Mouse (Mus musculus) myocyte (in vitro differentiated cells): ENCODE data around the gene Gm7029. TPM values are rescaled to one million over a fixed set of nuclear protein-coding genes. Genes with fewer than 3 reads are reported as not detected.
"Not testable (repeated sequence)": the region's sequence is repeated elsewhere in the genome, so short reads cannot be mapped to it uniquely, and the experiment has no call there.

Experiments used
- H3K27me3 ChIP-seq: one replicate; pipeline ENCODE4 v1.6.1; 2011; ENCODE audit not compliant: control insufficient read depth, insufficient read depth, insufficient read length
- H3K36me3 ChIP-seq: one replicate; pipeline ENCODE4 v1.6.1; 2011; ENCODE audit not compliant: control insufficient read depth, insufficient read depth
- H3K4me2 ChIP-seq: one replicate; pipeline ENCODE4 v1.6.1; 2011; ENCODE audit warnings: low read depth, control low read depth
- H3K4me3 ChIP-seq: one replicate; pipeline ENCODE4 v1.5.1; 2011; ENCODE audit warnings: mild to moderate bottlenecking, control low read depth, moderate library complexity
- H3K79me2 ChIP-seq: one replicate; pipeline ENCODE4 v1.6.1; 2011; ENCODE audit not compliant: control insufficient read depth, insufficient read depth
- H3ac ChIP-seq: one replicate; pipeline ENCODE4 v1.6.1; 2011; ENCODE audit not compliant: control insufficient read depth, insufficient read length
- CEBPB ChIP-seq: IDR thresholded peaks from 2 replicates; pipeline ENCODE4 v1.6.1; 2011; ENCODE audit warnings: mild to moderate bottlenecking, moderate library complexity; ENCODE audit not compliant: poor library complexity, insufficient read depth, severe bottlenecking
- E2F4 ChIP-seq: IDR thresholded peaks from one replicate; pipeline ENCODE4 v1.6.1; 2011; ENCODE audit warnings: mild to moderate bottlenecking, control low read depth, moderate library complexity; ENCODE audit not compliant: insufficient read depth
- MAX ChIP-seq: IDR thresholded peaks from one replicate; pipeline ENCODE4 v1.6.1; 2011; ENCODE audit warnings: low read depth, mild to moderate bottlenecking, control low read depth
- MYOD1 ChIP-seq, 3 experiments: IDR thresholded peaks; one replicate each; pipeline ENCODE4 v1.6.1; 2011; ENCODE audit warnings: control low read depth in 2 of 3, low read depth in 2 of 3, mild to moderate bottlenecking in 2 of 3, moderate library complexity in 1 of 3; ENCODE audit not compliant: insufficient read length in 2 of 3, control insufficient read depth in 1 of 3
- MYOG ChIP-seq, 3 experiments: IDR thresholded peaks; one replicate each; pipeline ENCODE4 v1.6.1; 2011; ENCODE audit warnings: control low read depth in 2 of 3, low read depth in 2 of 3, mild to moderate bottlenecking in 2 of 3; ENCODE audit not compliant: insufficient read length in 2 of 3, control insufficient read depth in 1 of 3, insufficient read depth in 1 of 3
- POLR2A ChIP-seq: IDR thresholded peaks from one replicate; pipeline ENCODE4 v1.6.1; 2011; ENCODE audit warnings: low read depth, mild to moderate bottlenecking, control low read depth, moderate library complexity; ENCODE audit not compliant: insufficient read length
- POLR2AphosphoS2 ChIP-seq: IDR thresholded peaks from one replicate; pipeline ENCODE4 v1.6.1; 2011; ENCODE audit warnings: low read depth, control low read depth; ENCODE audit not compliant: insufficient read length
- REST ChIP-seq: IDR thresholded peaks from one replicate; pipeline ENCODE4 v1.6.1; 2011; ENCODE audit warnings: mild to moderate bottlenecking, control low read depth, moderate library complexity; ENCODE audit not compliant: insufficient read depth, insufficient read length
- SRF ChIP-seq: IDR thresholded peaks from one replicate; pipeline ENCODE4 v1.6.1; 2011; ENCODE audit warnings: low read depth; ENCODE audit not compliant: control insufficient read depth, insufficient read length
- TCF12 ChIP-seq: IDR thresholded peaks from one replicate; pipeline ENCODE4 v1.6.1; 2011; ENCODE audit warnings: mild to moderate bottlenecking, control low read depth; ENCODE audit not compliant: poor library complexity, insufficient read depth, severe bottlenecking
- TCF3 ChIP-seq: IDR thresholded peaks from one replicate; pipeline ENCODE4 v1.6.1; 2011; ENCODE audit warnings: low read depth, control low read depth; ENCODE audit not compliant: insufficient read length
- USF1 ChIP-seq: IDR thresholded peaks from one replicate; pipeline ENCODE4 v1.6.1; 2011; ENCODE audit warnings: low read depth, mild to moderate bottlenecking, control low read depth, moderate library complexity
- polyA plus RNA-seq: library from polyadenylated mRNA; unstranded; fragments of >200 nt; fragmentation: generic; extraction: Trizol; gene quantifications from one replicate; pipeline ENCODE4 v1.2.1, GENCODE M21; 2012; ENCODE audit warnings: missing spikeins

Gene Gm7029
- polyA plus RNA-seq = not detected

GRCm38 (mm10) chr17:33873537-33873936 lies at the start of gene Gm7029:
Gene Gm7029, plus strand, starts transcription at chr17:33873837.
- H3K36me3 ChIP-seq, H3K4me2 ChIP-seq, H3K27me3 ChIP-seq, H3K4me3 ChIP-seq, H3ac ChIP-seq, H3K79me2 ChIP-seq: not testable (repeated sequence)

GRCm38 (mm10) chr17:33824084-33824996 lies 49.3 kb upstream of the Gm7029 start, which contains the start of the genes Rps28 and Ndufa7:
Gene Rps28, minus strand, starts transcription at chr17:33824562.
Gene Ndufa7, plus strand, starts transcription at chr17:33824572.
- peak; percentile 97 for TF ChIP-seq POLR2AphosphoS2
- peak; percentile 56 for TF ChIP-seq REST
- TF ChIP-seq SRF = peak; percentile 49
- no peak for TF ChIP-seq TCF12
- TF ChIP-seq MYOG (IDR thresholded peaks at IDR 0.05; ENCODE audit: control insufficient read depth in 1 of 3, insufficient read depth in 1 of 3, insufficient read length in 2 of 3, low read depth in 2 of 3) = no peak
- peak; percentile 93 for TF ChIP-seq POLR2A
- no peak for TF ChIP-seq CEBPB
- TF ChIP-seq MAX = peak; percentile 64
- TF ChIP-seq USF1 = peak; percentile 97
- H3K4me2 ChIP-seq = peak within 1 kb of the TSS; percentile 93
- H3K79me2 ChIP-seq = peaks cover 67% of the 10 kb centered on the region
- peaks cover 24% of the 10 kb centered on the region for H3K36me3 ChIP-seq
- peak within 1 kb of the TSS; percentile 50 for H3ac ChIP-seq
- H3K27me3 ChIP-seq = no peaks in the 10 kb centered on the region
- peak within 1 kb of the TSS; percentile 94 for H3K4me3 ChIP-seq

GRCm38 (mm10) chr17:33824997-33825330 lies 48.7 kb upstream of the Gm7029 start:
- Histone ChIP-seq H3K36me3 (peaks cover 29% of the 10 kb centered on the region), H3K4me2 (peak overlapping the region; percentile 82), H3ac (peak overlapping the region; percentile 50), H3K79me2 (peaks cover 69% of the 10 kb centered on the region), H3K4me3 (peak overlapping the region; percentile 94)
- not testable (repeated sequence) for H3K27me3 ChIP-seq

GRCm38 (mm10) chr17:33825462-33825861 lies 48.2 kb upstream of the Gm7029 start:
- Histone ChIP-seq H3K27me3 (no peaks in the 10 kb centered on the region), H3K36me3 (peaks cover 33% of the 10 kb centered on the region), H3K4me3 (peak overlapping the region; percentile 94), H3ac (no peak overlapping the region), H3K4me2 (peak overlapping the region; percentile 82), H3K79me2 (peaks cover 69% of the 10 kb centered on the region)
- no peak for TF ChIP-seq SRF
- no peak for TF ChIP-seq POLR2AphosphoS2
- no peak for TF ChIP-seq MAX
- TF ChIP-seq POLR2A = no peak
- TF ChIP-seq CEBPB = no peak
- TF ChIP-seq MYOD1 (IDR thresholded peaks at IDR 0.05; ENCODE audit: control insufficient read depth in 1 of 3, insufficient read length in 2 of 3, low read depth in 2 of 3) = no peak
- no peak for TF ChIP-seq REST
- no peak for TF ChIP-seq TCF12
- no peak for TF ChIP-seq USF1
- TF ChIP-seq MYOG (IDR thresholded peaks at IDR 0.05; ENCODE audit: control insufficient read depth in 1 of 3, insufficient read depth in 1 of 3, insufficient read length in 2 of 3, low read depth in 2 of 3) = no peak
- no peak for TF ChIP-seq TCF3
- TF ChIP-seq E2F4 = no peak

- Histone ChIP-seq H3K4me3 (no peak overlapping the region), H3K79me2 (peaks cover 69% of the 10 kb centered on the region), H3K36me3 (peaks cover 30% of the 10 kb centered on the region), H3K27me3 (no peaks in the 10 kb centered on the region), H3ac (no peak overlapping the region), H3K4me2 (no peak overlapping the region)
- TF ChIP-seq CEBPB = no peak
- no peak for TF ChIP-seq E2F4
- TF ChIP-seq POLR2A = no peak
- TF ChIP-seq USF1 = no peak
- no peak for TF ChIP-seq MYOD1 (IDR thresholded peaks at IDR 0.05; ENCODE audit: control insufficient read depth in 1 of 3, insufficient read length in 2 of 3, low read depth in 2 of 3)
- TF ChIP-seq SRF = no peak
- TF ChIP-seq TCF12 = no peak
- TF ChIP-seq REST = no peak
- no peak for TF ChIP-seq MYOG (IDR thresholded peaks at IDR 0.05; ENCODE audit: control insufficient read depth in 1 of 3, insufficient read depth in 1 of 3, insufficient read length in 2 of 3, low read depth in 2 of 3)
- TF ChIP-seq TCF3 = no peak
- no peak for TF ChIP-seq POLR2AphosphoS2
- no peak for TF ChIP-seq MAX
Observed at GRCm38 (mm10) chr17:33826850-33827249, 46.8 kb upstream of the Gm7029 start.
